Mouse (Mus musculus) ES-E14 (cell line): ENCODE measurements around the gene Dennd1a. TPM values are rescaled to one million over a fixed set of nuclear protein-coding genes. Genes with fewer than 3 reads are reported as not detected.

ENCODE experiments used
- DNase-seq: peaks from one replicate; pipeline ENCODE4 v3.0.0-alpha.2; 2013; ENCODE audit warnings: low read depth, low spot score
- H3K27ac ChIP-seq: 2 replicates; pipeline ENCODE4 v1.5.1; 2012; ENCODE audit warnings: low read depth, mild to moderate bottlenecking, low read length, moderate library complexity, mixed read lengths; ENCODE audit not compliant: poor library complexity, insufficient read depth, severe bottlenecking
- H3K36me3 ChIP-seq: 2 replicates; pipeline ENCODE4 v1.6.1; 2012; ENCODE audit warnings: mild to moderate bottlenecking, low read length, moderate library complexity, mixed read lengths; ENCODE audit not compliant: control insufficient read depth, poor library complexity, insufficient read depth, severe bottlenecking
- H3K4me1 ChIP-seq, 2 experiments: fragments of 150-350 bp in 1 of 2; sonication (generic) in 1 of 2; 2 replicates each; pipeline ENCODE4 v1.6.1; 2012; ENCODE audit warnings: low read length in 2 of 2, mild to moderate bottlenecking in 1 of 2, mixed read lengths in 1 of 2; ENCODE audit not compliant: control insufficient read depth in 2 of 2, insufficient read depth in 2 of 2, poor library complexity in 1 of 2
- H3K4me3 ChIP-seq, 2 experiments: fragments of 150-350 bp in 1 of 2; sonication (generic) in 1 of 2; 2 replicates each; pipeline ENCODE4 v1.5.1; 2012; ENCODE audit warnings: low read length in 2 of 2, low read depth in 1 of 2, mild to moderate bottlenecking in 1 of 2, mixed read lengths in 1 of 2; ENCODE audit not compliant: insufficient read depth in 1 of 2, poor library complexity in 1 of 2, severe bottlenecking in 1 of 2
- H3K9ac ChIP-seq: 2 replicates; pipeline ENCODE4 v1.6.1; 2012; ENCODE audit warnings: low read depth, mild to moderate bottlenecking, low read length, mixed read lengths; ENCODE audit not compliant: poor library complexity, insufficient read depth, severe bottlenecking
- H3K9me3 ChIP-seq: fragments of 150-350 bp; sonication (generic); 2 replicates; pipeline ENCODE4 v1.6.1; 2012; ENCODE audit warnings: low read depth, mild to moderate bottlenecking, low read length; ENCODE audit not compliant: control insufficient read depth, insufficient read depth
- CHD2 ChIP-seq: IDR thresholded peaks from 2 replicates; pipeline ENCODE4 v1.6.1; 2014; ENCODE audit warnings: mild to moderate bottlenecking, low read depth, low read length, inconsistent platforms
- HCFC1 ChIP-seq: IDR thresholded peaks from 2 replicates; pipeline ENCODE4 v1.6.1; 2012; ENCODE audit warnings: low read length, inconsistent platforms, borderline replicate concordance; ENCODE audit not compliant: insufficient read depth
- MAFK ChIP-seq: IDR thresholded peaks from 2 replicates; pipeline ENCODE4 v1.6.1; 2014; ENCODE audit warnings: mild to moderate bottlenecking, low read depth, low read length, inconsistent platforms; ENCODE audit not compliant: insufficient read depth
- ZC3H11A ChIP-seq: IDR thresholded peaks from 2 replicates; pipeline ENCODE4 v1.6.1; 2012; ENCODE audit warnings: low read depth, mild to moderate bottlenecking, inconsistent platforms, low read length, borderline replicate concordance
- ZNF384 ChIP-seq: IDR thresholded peaks from 2 replicates; pipeline ENCODE4 v1.6.1; 2012; ENCODE audit warnings: low read depth, low read length, inconsistent platforms
- in situ Hi-C, 2 experiments: fragments of 600-800 bp; cut with MboI; formaldehyde crosslinking; loops; one replicate each; pipeline ENCODE4 v1.15.1; 2025; ENCODE audit warnings: low sequenced_read_pairs in 2 of 2, inconsistent platforms in 1 of 2; ENCODE audit not compliant: unreplicated experiment in 2 of 2
- total RNA-seq: library from RNA; depleted of rRNA; stranded (reverse); fragments of 300-350 nt; gene quantifications from 2 replicates; pipeline ENCODE4 v1.2.3, GENCODE M21; 2012

Gene Dennd1a
- total RNA-seq, 1 experiment = 6.5 TPM

- Histone ChIP-seq H3K9ac (no peak overlapping the region), H3K9me3 (no peaks in the 10 kb centered on the region), H3K4me3 (no peak overlapping the region), H3K36me3 (no peaks in the 10 kb centered on the region), H3K27ac (no peak overlapping the region), H3K4me1 (peaks cover 0 to 3% of the 10 kb centered on the region in 2 experiments; a peak in 1 of 4 replicates)
- in situ Hi-C loops = no loop called here
- no peak for TF ChIP-seq ZC3H11A
- DNase-seq = no peak
Measured at GRCm38 (mm10) chr2:37969713-37970485, 317.3 kb downstream of the Dennd1a start.

DNA sequence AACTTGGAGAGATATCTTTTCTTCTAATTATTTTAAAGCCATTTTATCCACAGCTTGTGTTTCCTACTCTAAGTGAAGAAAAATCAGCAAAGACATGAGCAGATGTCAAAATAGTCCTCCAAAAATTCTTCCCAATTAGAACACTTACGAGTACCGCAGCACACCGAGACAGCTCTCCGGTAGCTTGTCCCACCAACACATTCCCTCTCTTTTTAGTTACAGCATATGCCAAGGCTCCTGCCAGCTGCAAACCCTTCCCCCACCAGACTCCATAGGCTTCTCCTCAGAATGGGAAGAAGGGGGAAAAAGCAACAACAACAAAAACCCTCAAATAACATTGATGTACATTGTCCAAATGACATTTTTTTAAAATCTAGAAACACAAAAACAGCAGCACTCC is 322.7 kb downstream of the Dennd1a start:
- no peak for DNase-seq
- Histone ChIP-seq H3K4me3 (no peak overlapping the region), H3K9me3 (no peaks in the 10 kb centered on the region), H3K9ac (no peak overlapping the region), H3K36me3 (no peaks in the 10 kb centered on the region), H3K4me1 (no peaks in the 10 kb centered on the region), H3K27ac (no peak overlapping the region)
- TF ChIP-seq ZC3H11A (no peak), MAFK (no peak), ZNF384 (no peak), CHD2 (no peak), HCFC1 (no peak)
- in situ Hi-C loops = no loop called here

GRCm38 (mm10) chr2:37963362-37963761 is 323.8 kb downstream of the Dennd1a start:
- Histone ChIP-seq H3K36me3 (no peaks in the 10 kb centered on the region), H3K9me3 (no peaks in the 10 kb centered on the region), H3K27ac (no peak overlapping the region), H3K4me1 (no peaks in the 10 kb centered on the region), H3K9ac (no peak overlapping the region), H3K4me3 (no peak overlapping the region)
- in situ Hi-C loops = no loop called here
- no peak for DNase-seq
- TF ChIP-seq ZC3H11A (no peak), CHD2 (no peak), MAFK (no peak), ZNF384 (no peak), HCFC1 (no peak)

- Histone ChIP-seq H3K27ac (no peak overlapping the region), H3K9me3 (no peaks in the 10 kb centered on the region), H3K36me3 (no peaks in the 10 kb centered on the region), H3K9ac (no peak overlapping the region), H3K4me3 (no peak overlapping the region), H3K4me1 (no peaks in the 10 kb centered on the region)
- in situ Hi-C loops = no loop called here
- peak; percentile 30 for DNase-seq
- TF ChIP-seq ZC3H11A (peak; percentile 73; the same call in 1 of the 2 replicates), ZNF384 (no peak)
Measured at GRCm38 (mm10) chr2:37948424-37948823, 338.8 kb downstream of the Dennd1a start.

GRCm38 (mm10) chr2:37945598-37946336 is 341.4 kb downstream of the Dennd1a start:
- DNase-seq = no peak
- no peaks in the 10 kb centered on the region for H3K4me1 ChIP-seq
- no peak overlapping the region for H3K4me3 ChIP-seq
- TF ChIP-seq HCFC1 (no peak), MAFK (no peak)
- H3K9me3 ChIP-seq = no peaks in the 10 kb centered on the region
- in situ Hi-C loops = no loop called here
- H3K27ac ChIP-seq = no peak overlapping the region
- no peak overlapping the region for H3K9ac ChIP-seq
- H3K36me3 ChIP-seq = no peaks in the 10 kb centered on the region
